Comparison of ENCODE assay signal across 9 mouse cellular contexts in genomic region chr7:27605499-27606285, GRCm38 (mm10). TPM values are rescaled to one million over a fixed set of nuclear protein-coding genes. Genes with fewer than 3 reads are reported as not detected.
DNase-seq lines count a peak whose midpoint lies in the region; ATAC-seq and TF ChIP-seq lines count a peak whose summit lies in the region.
"Had no signal": no experiment of that assay in that cellular context is flagged by ENCODE, and none has a peak within 500 bp of the region (broad histone marks: within the 10 kb centered on the region; RNA-seq: fewer than 3 reads in every experiment).

No protein-coding gene starts in this region.

- peaks cover 41% of the 10 kb centered on the region for H3K4me1 ChIP-seq in kidney, adult 2 months (ENCODE audit: control insufficient read depth, insufficient read depth, low read length)
- H3K4me1 ChIP-seq in lung, embryonic 15.5 days, result peaks cover 62% of the 10 kb centered on the region

- no peaks in the 10 kb centered on the region for H3K27me3 ChIP-seq in kidney, adult 2 months (replicated peaks; ENCODE audit: control insufficient read depth, insufficient read depth, low read length)
- no peaks in the 10 kb centered on the region for H3K27me3 ChIP-seq in lung, embryonic 15.5 days
- H3K27me3 ChIP-seq: CH12.LX had no signal

- H3K9me3 ChIP-seq in lung, embryonic 15.5 days, result no peaks in the 10 kb centered on the region

- peak; percentile 26 for DNase-seq in kidney, adult 2 months
- no peak for DNase-seq in kidney, adult 8-10 months
- peak; percentile 88 for DNase-seq in cerebellum, adult 9-11 months
- peak; percentile 56 for DNase-seq in kidney, postnatal 10 days
- peak; percentile 76 to 81 for DNase-seq in right cerebral cortex, postnatal 10 days (ENCODE audit: low spot score in 2 of 2)
- DNase-seq in natural killer cell, adult 2 months (ENCODE audit: low spot score in 2 of 2), result no peak

- peak overlapping the region; percentile 8; the same call in 1 of the 2 replicates for H3K4me2 ChIP-seq in lung, embryonic 15.5 days

- no peak overlapping the region for H3K27ac ChIP-seq in kidney, adult 2 months (ENCODE audit: insufficient read depth, low read depth, low read length)
- peak overlapping the region; percentile 80 for H3K27ac ChIP-seq in lung, embryonic 15.5 days

- H3K9ac ChIP-seq in lung, embryonic 15.5 days, result no peak overlapping the region

- TF ChIP-seq POLR2A in kidney, adult 2 months (IDR thresholded peaks at IDR 0.05; ENCODE audit: low read depth, low read length), result no peak

- no peak for TF ChIP-seq CTCF in kidney, adult 2 months (conservative IDR thresholded peaks at IDR 0.05; ENCODE audit: insufficient read depth, insufficient read length, low read depth, low read length)

- 66% methylated on average over 9 of the region's 9 CpGs for WGBS in kidney, adult 2 months
- WGBS in lung, embryonic 15.5 days, result 46% methylated on average over 9 of the region's 9 CpGs

- H3K4me3 ChIP-seq in kidney, adult 2 months (ENCODE audit: insufficient read depth, low read depth, low read length), result no peak overlapping the region
- H3K4me3 ChIP-seq in lung, embryonic 15.5 days, result no peak overlapping the region

- no peaks in the 10 kb centered on the region for H3K36me3 ChIP-seq in kidney, adult 2 months (ENCODE audit: control insufficient read depth, insufficient read depth, low read length)
- H3K36me3 ChIP-seq in lung, embryonic 15.5 days, result peaks cover 16% of the 10 kb centered on the region

- ATAC-seq in granulocyte monocyte progenitor cell, adult 5-6 weeks (replicated peaks; ENCODE audit: poor library complexity, severe bottlenecking), result peak; percentile 54
- peak; percentile 87 for ATAC-seq in lung, embryonic 15.5 days (ENCODE audit: borderline replicate concordance, extremely low read depth, low FRiP score, low TSS enrichment)

RNA-seq across cellular contexts. Expression of gene Akt2, which starts 14.3 kb away (rescaled TPM):
- 83.9 and 89.2 TPM in 2 replicates for polyA plus RNA-seq in kidney, adult 2 months (2012; rRNA removed)
- total RNA-seq in granulocyte monocyte progenitor cell, adult 5-6 weeks (2014; fragmentation: Nextera tagmentation), result 36.1 and 48.5 TPM in 2 replicates
- 43.7 and 45.4 TPM in 2 replicates for total RNA-seq in granulocyte monocyte progenitor cell, adult 5-6 weeks (2017)
- polyA plus RNA-seq in lung, embryonic 15.5 days (2015; fragmentation: Nextera tagmentation; extraction: Ambion mirVana), result 89.6 and 98.5 TPM in 2 replicates

RNA-seq across cellular contexts. Expression of gene Ttc9b, which starts 48.0 kb away (rescaled TPM):
- not detected in 2 replicates for polyA plus RNA-seq in kidney, adult 2 months (2012; rRNA removed)
- total RNA-seq in granulocyte monocyte progenitor cell, adult 5-6 weeks (2014; fragmentation: Nextera tagmentation), result not detected in 2 replicates
- total RNA-seq in granulocyte monocyte progenitor cell, adult 5-6 weeks (2017), result not detected in 2 replicates
- polyA plus RNA-seq in lung, embryonic 15.5 days (2015; fragmentation: Nextera tagmentation; extraction: Ambion mirVana), result 0.09 and 0.60 TPM in 2 replicates
- total RNA-seq: CH12.LX had no signal

RNA-seq across cellular contexts. Expression of gene 2310022A10Rik, which starts 52.7 kb away (rescaled TPM):
- 16.9 and 19.3 TPM in 2 replicates for polyA plus RNA-seq in kidney, adult 2 months (2012; rRNA removed)
- total RNA-seq in granulocyte monocyte progenitor cell, adult 5-6 weeks (2014; fragmentation: Nextera tagmentation), result 16.9 and 18.4 TPM in 2 replicates
- total RNA-seq in granulocyte monocyte progenitor cell, adult 5-6 weeks (2017), result 4.7 and 6.6 TPM in 2 replicates
- polyA plus RNA-seq in lung, embryonic 15.5 days (2015; fragmentation: Nextera tagmentation; extraction: Ambion mirVana), result 24.0 and 24.8 TPM in 2 replicates

RNA-seq across cellular contexts. Expression of gene Pld3, which starts 52.7 kb away (rescaled TPM):
- polyA plus RNA-seq in kidney, adult 2 months (2012; rRNA removed), result 142 and 163 TPM in 2 replicates
- 3.8 and 10.6 TPM in 2 replicates for total RNA-seq in granulocyte monocyte progenitor cell, adult 5-6 weeks (2014; fragmentation: Nextera tagmentation)
- 3.8 and 6.3 TPM in 2 replicates for total RNA-seq in granulocyte monocyte progenitor cell, adult 5-6 weeks (2017)
- polyA plus RNA-seq in lung, embryonic 15.5 days (2015; fragmentation: Nextera tagmentation; extraction: Ambion mirVana), result 74.8 and 78.3 TPM in 2 replicates

Comparison
In these comparisons a context has a peak if more than half of its experiments do, and no peak if none do; other contexts are left out.
1. DNase-seq: peak in kidney, adult 2 months (single experiment), cerebellum, adult 9-11 months (single experiment), kidney, postnatal 10 days (single experiment) and right cerebral cortex, postnatal 10 days (2 of 2); none in kidney, adult 8-10 months (0 of 2) and natural killer cell, adult 2 months (0 of 2).